Mouse (Mus musculus) liver, adult 2 months (tissue): ENCODE data around the gene Hist1h2bk. TPM values are rescaled to one million over a fixed set of nuclear protein-coding genes. Genes with fewer than 3 reads are reported as not detected.

ENCODE experiments used
- DNase-seq: peaks from one replicate; pipeline ENCODE4 v3.0.0-alpha.2; 2011; ENCODE audit warnings: low read depth, low spot score; ENCODE audit errors: extremely low read depth
- H3K27ac ChIP-seq: fragments of 200-500 bp; replicated peaks from 2 replicates; pipeline ENCODE4 v1.5.1; 2012; ENCODE audit warnings: low read depth, mild to moderate bottlenecking, control low read depth, inconsistent platforms, low read length; ENCODE audit not compliant: insufficient read depth
- H3K27me3 ChIP-seq: fragments of 200-500 bp; 2 replicates; pipeline ENCODE4 v1.6.1; 2012; ENCODE audit warnings: mild to moderate bottlenecking, moderate library complexity, low read length, inconsistent platforms; ENCODE audit not compliant: control insufficient read depth, insufficient read depth
- H3K36me3 ChIP-seq: fragments of 200-500 bp; 2 replicates; pipeline ENCODE4 v1.6.1; 2012; ENCODE audit warnings: low read length, inconsistent platforms; ENCODE audit not compliant: control insufficient read depth, insufficient read depth
- H3K4me1 ChIP-seq: fragments of 200-500 bp; 2 replicates; pipeline ENCODE4 v1.6.1; 2011; ENCODE audit warnings: low read length; ENCODE audit not compliant: control insufficient read depth, insufficient read depth
- H3K4me3 ChIP-seq: fragments of 200-500 bp; 2 replicates; pipeline ENCODE4 v1.5.1; 2011; ENCODE audit warnings: low read depth, mild to moderate bottlenecking, control low read depth, low read length, moderate library complexity; ENCODE audit not compliant: insufficient read depth
- H3K79me2 ChIP-seq: fragments of 200-500 bp; 2 replicates; pipeline ENCODE4 v1.6.1; 2012; ENCODE audit warnings: inconsistent platforms, mild to moderate bottlenecking, low read length, moderate library complexity; ENCODE audit not compliant: control insufficient read depth, insufficient read depth
- H3K9ac ChIP-seq: fragments of 200-500 bp; 2 replicates; pipeline ENCODE4 v1.6.1; 2012; ENCODE audit warnings: low read depth, mild to moderate bottlenecking, control low read depth, inconsistent platforms, low read length
- CTCF ChIP-seq: fragments of 200-500 bp; IDR thresholded peaks from 2 replicates; pipeline ENCODE4 v1.5.1; 2011; ENCODE audit warnings: low read depth, low read length, control low read depth
- POLR2A ChIP-seq: fragments of 200-500 bp; IDR thresholded peaks from 2 replicates; pipeline ENCODE4 v1.6.1; 2011; ENCODE audit warnings: low read length, control low read depth; ENCODE audit not compliant: insufficient read depth; ENCODE audit errors: extremely low read depth
- WGBS: fragments of 180-500 bp; shearing (Covaris S2); methylation state at CpG from one replicate; pipeline ENCODE4 v1.1.7; 2018; 5-methylcytosine and 5-hydroxymethylcytosine counted together
- polyA plus RNA-seq: library from polyadenylated mRNA; depleted of rRNA; stranded (reverse); fragments of >200 nt; gene quantifications from 2 replicates; pipeline ENCODE4 v1.2.3, GENCODE M21; 2012
- total RNA-seq: library from RNA; depleted of rRNA; stranded (reverse); fragments of >200 nt; gene quantifications from 2 replicates; pipeline ENCODE4 v1.2.3, GENCODE M21; 2014

Hist1h2bk gene
- total and polyA plus RNA-seq, 2 experiments = 0.48 to 15.6 TPM

GRCm38 (mm10) chr13:22043503-22044431 is 8.1 kb downstream of the Hist1h2bk start:
- 3% methylated on average over 13 of the region's 14 CpGs for WGBS
- Histone ChIP-seq H3K27me3 (no peaks in the 10 kb centered on the region), H3K4me3 (peak overlapping the region; percentile 39; the same call in 1 of the 2 replicates), H3K9ac (peak overlapping the region; percentile 57; the same call in 1 of the 2 replicates), H3K27ac (no peak overlapping the region), H3K36me3 (no peaks in the 10 kb centered on the region), H3K79me2 (no peaks in the 10 kb centered on the region), H3K4me1 (peaks cover 11% of the 10 kb centered on the region)
- peak; percentile 35 for TF ChIP-seq CTCF
- TF ChIP-seq POLR2A = no peak
- peak; percentile 73 for DNase-seq

GRCm38 (mm10) chr13:22044432-22045155 is 8.9 kb downstream of the Hist1h2bk start:
- Histone ChIP-seq H3K4me3 (no peak overlapping the region), H3K27ac (no peak overlapping the region), H3K79me2 (no peaks in the 10 kb centered on the region), H3K36me3 (no peaks in the 10 kb centered on the region), H3K9ac (no peak overlapping the region), H3K27me3 (no peaks in the 10 kb centered on the region), H3K4me1 (peaks cover 11% of the 10 kb centered on the region)
- TF ChIP-seq CTCF (no peak), POLR2A (no peak)
- no peak for DNase-seq
- 93% methylated on average over 6 of the region's 6 CpGs for WGBS

GRCm38 (mm10) chr13:22045311-22045710 is 9.6 kb downstream of the Hist1h2bk start:
- H3K9ac ChIP-seq = no peak overlapping the region
- no peaks in the 10 kb centered on the region for H3K36me3 ChIP-seq
- TF ChIP-seq POLR2A (no peak), CTCF (no peak)
- no peak overlapping the region for H3K4me3 ChIP-seq
- no peaks in the 10 kb centered on the region for H3K27me3 ChIP-seq
- no peak overlapping the region for H3K27ac ChIP-seq
- no peaks in the 10 kb centered on the region for H3K79me2 ChIP-seq
- H3K4me1 ChIP-seq = peaks cover 14% of the 10 kb centered on the region
- WGBS = 72% methylated on average over 2 of the region's 2 CpGs
- no peak for DNase-seq

GRCm38 (mm10) chr13:22049041-22049440 is 13.4 kb downstream of the Hist1h2bk start:
- no peak overlapping the region for H3K4me3 ChIP-seq
- no peak overlapping the region for H3K27ac ChIP-seq
- H3K27me3 ChIP-seq = no peaks in the 10 kb centered on the region
- no peak for DNase-seq
- H3K79me2 ChIP-seq = no peaks in the 10 kb centered on the region
- no peak overlapping the region for H3K9ac ChIP-seq
- WGBS = 91% methylated on average over 2 of the region's 2 CpGs
- no peak for TF ChIP-seq CTCF
- TF ChIP-seq POLR2A = no peak
- no peaks in the 10 kb centered on the region for H3K36me3 ChIP-seq
- H3K4me1 ChIP-seq = peaks cover 9% of the 10 kb centered on the region; the same call in 1 of the 2 replicates

GRCm38 (mm10) chr13:22049737-22050440 is 14.2 kb downstream of the Hist1h2bk start:
- Histone ChIP-seq H3K36me3 (no peaks in the 10 kb centered on the region), H3K27ac (no peak overlapping the region), H3K4me1 (peaks cover 5% of the 10 kb centered on the region; the same call in 1 of the 2 replicates), H3K9ac (no peak overlapping the region), H3K27me3 (no peaks in the 10 kb centered on the region), H3K79me2 (no peaks in the 10 kb centered on the region), H3K4me3 (peak overlapping the region; percentile 50; the same call in 1 of the 2 replicates)
- DNase-seq = no peak
- TF ChIP-seq POLR2A (no peak), CTCF (no peak)
- 6% methylated on average over 14 of the region's 14 CpGs for WGBS
